Mouse (Mus musculus) kidney, adult 9 months (tissue): Measurements from ENCODE around the gene Ccdc6.
A peak's percentile ranks its signal among the peaks of the same experiment; 100 is the strongest.

Experiments used
- DNase-seq: peaks from one replicate; pipeline ENCODE4 v3.0.0; 2022

Gene Ccdc6

DNA sequence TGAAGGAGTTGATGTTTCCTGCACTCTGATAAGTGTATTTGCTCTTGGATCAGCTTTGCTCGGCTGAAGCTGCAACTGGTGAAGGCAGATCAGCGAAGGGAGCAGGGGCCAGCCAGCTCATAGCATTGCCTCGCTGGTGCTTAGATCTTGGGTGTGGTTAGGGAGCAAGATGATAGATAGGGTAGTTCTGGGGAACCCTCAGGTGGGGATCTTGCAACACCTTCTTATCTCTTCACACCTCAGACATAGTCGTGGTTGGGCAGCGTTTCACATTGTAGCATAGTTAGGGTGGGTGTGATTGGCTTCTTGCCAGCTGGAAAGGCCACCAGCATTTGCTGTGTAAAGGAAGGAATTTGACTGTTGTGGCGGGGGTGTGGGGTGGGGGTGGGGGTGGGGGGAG lies 36.3 kb downstream of the Ccdc6 start:
- DNase-seq, result no peak

DNA sequence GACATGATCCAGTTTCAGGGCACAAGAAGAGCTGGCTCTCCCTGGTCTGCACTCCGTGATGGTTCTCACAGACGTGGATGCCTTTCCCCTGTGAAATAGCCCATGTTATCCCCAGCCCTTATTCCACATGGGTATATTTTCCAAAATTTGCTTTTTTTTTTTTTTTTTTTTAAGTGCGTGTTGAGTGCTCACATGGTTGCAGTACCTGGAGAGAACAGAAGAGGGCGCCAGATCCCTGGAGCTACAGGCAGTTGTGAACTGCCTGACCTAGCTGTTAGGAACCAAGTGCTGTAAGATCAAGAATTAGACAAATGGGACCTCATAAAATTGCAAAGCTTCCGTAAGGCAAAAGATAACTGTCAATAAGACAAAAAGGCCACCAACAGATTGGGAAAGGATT lies 38.8 kb downstream of the Ccdc6 start:
- peak; percentile 46 for DNase-seq

DNA sequence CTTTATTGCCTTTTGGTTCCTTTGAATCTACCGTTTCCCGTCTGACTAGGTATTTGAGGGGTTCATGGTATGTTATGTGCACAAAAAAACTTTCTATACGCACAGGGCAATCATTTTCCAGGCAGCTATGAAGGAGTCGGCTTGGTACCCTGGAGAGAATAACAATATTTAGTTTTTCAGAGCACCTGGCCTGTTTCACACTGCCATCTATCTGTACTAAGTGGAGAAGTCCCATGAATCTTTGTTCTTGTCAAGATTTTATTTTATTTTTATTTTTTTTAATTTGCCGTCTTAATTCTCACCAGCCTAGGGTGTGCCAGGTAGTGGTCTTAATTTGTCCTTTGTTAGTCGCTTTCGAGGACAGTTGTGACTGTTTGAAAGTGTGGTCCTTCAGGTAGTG lies 40.7 kb downstream of the Ccdc6 start:
- no peak for DNase-seq

DNA sequence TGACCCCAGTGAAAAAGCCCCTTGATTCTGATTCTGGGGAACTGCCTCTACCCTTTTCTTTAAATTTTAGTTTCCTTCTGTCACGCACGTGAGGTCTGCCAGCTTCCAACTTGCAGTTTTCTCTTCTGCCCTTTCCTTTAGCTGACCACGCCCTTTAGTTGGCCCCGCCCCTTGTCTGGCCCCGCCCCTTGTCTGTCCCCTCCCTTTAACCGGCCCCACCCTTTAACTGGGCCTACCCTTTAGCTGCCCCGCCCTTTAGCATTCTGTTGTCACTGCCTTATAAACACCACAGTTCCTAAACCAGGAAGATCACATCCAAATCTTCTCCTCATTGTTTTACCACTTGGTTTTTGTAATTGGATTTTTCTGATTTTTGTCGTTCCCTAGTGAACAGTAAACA lies 41.2 kb downstream of the Ccdc6 start:
- no peak for DNase-seq

DNA sequence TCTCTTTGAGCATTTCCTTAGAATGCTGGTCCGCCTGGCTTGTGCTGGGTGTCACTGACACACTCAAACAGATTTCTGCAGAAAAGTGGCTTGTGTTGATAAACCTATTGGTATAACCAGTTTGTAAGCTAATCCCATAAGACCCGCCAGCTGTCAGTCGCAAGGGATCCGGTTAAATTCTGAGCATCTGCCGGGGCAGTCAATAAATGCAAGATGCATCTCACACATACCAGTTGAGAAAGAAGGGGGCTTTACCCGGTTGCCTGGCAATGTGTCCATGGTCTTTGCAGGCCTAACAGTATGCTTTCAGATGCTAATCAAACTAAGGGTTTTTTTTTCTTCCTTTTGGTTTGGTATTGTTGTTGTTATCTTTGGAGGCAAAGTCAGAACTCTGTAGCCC lies 42.4 kb downstream of the Ccdc6 start:
- no peak for DNase-seq

DNA sequence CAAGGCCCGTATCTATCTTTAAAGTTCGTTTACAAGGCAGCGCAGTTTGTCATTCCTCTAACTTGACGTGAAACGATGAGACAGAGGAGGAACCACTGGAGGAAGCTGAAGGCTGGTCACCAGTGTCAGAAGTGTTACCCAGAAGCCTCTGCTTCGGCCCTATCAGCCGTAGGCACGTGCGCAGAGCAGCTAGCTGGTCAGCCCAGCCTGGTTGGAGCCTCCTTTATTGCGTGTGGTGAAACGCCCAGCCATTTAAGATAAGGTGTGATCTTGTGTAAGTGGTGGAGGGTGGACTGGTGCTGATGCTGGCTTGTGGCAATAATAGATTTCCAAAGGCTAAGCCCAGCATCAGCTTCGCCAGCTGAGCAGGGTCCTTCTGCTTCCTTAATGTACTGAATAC lies 43.5 kb downstream of the Ccdc6 start:
- DNase-seq, result no peak

DNA sequence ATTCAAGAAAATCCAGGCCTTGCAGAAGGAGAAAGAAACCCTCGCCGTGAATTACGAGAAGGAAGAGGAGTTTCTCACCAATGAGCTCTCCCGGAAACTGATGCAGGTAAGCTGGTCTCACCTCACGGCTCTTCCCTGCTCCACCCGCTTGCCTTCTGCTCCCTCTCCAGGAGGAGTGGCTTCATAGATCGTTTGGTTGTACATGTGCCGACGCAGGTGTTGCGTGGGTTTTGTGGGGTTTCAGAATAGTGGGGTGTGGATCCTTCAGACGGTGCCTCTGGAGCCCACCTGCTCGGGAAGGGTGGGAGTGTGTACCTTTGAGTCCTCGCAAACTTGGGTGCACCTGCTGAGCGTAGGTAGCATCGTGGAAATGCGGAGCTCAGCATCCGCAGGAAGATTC lies 45.7 kb downstream of the Ccdc6 start:
- DNase-seq, result no peak

DNA sequence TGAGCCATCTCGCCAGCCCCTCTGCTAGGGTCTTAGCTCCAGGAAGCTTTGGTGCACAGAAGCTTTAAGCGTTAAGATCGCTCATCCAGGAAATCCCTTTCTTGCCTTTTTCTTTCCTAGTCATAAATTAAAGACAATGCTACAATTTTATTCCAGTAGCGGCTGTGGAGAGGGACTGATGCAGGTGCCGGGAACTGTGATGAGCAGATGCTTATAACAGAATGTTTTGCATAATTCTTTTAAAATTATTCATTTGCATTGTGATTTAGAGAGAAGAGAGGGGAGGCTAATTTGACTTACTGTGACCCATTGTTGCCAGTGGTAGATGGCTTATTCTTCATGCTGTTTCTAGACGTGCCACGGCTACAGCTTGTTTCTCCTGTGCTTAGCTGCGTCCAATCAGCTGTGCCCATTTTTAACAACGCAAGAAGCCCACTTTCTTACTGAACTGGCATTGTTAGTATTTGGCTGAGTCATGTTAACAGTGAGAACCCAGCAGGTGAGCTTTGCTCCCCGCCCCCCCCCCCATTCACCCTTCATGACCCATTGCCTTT lies 47.2 kb downstream of the Ccdc6 start:
- no peak for DNase-seq

DNA sequence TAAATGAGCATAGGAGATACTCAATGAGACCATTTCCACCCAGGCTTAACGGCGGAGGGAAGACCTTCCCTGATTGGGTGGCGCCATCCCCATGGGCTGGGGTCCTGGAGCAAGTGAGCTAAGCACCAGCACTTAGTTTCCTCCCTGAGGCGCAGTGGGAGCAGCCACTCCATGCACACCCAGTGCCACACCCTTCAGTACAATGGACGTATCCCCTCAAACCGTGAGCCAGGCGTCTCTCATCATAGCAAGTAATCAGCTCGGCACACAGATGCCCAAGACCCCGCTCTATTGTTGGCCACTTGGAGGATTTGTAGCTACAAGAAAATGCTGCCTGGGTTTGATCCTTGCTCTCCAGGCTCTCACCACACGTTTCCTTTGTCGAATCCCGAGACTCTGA lies 49.0 kb downstream of the Ccdc6 start:
- no peak for DNase-seq

DNA sequence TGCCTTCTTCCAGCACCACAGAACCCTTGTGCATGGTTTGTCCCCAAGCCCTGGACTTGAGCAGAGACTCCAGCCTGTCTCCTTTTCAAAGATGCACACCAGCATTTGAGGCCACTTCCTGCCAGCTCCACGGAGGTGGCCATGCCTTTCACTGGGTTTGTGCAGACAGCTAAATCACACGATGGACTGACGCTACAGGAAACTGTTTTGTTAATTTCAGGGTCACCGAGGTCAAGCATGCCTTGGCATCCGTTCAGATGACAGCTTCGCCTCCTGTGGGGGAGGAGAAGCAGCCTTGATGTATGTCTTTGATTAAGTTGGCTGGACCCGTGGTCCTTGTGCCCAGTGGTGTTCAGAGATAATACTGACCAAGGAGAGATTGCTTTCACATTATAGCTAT lies 52.2 kb downstream of the Ccdc6 start:
- peak; percentile 23 for DNase-seq

DNA sequence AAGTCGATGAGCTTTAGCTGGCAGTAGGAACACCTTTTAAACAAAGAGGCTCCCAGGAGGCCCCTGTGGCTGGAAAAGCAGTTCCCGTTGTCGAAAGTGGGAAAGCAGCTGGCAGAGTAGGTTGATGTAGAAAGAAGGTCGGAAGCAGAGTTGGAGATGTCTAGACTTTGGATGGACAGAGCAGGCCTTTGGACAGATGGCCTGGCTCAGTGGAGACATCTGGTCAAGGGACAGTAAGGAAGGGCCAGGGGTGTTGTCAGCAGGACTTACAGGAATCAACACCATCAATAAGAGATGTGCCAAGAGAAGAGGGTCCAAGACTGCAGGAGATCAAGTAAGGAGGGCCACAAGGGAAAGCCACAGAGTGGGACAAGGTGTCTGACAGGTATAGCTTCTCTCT lies 53.4 kb downstream of the Ccdc6 start:
- DNase-seq, result no peak

DNA sequence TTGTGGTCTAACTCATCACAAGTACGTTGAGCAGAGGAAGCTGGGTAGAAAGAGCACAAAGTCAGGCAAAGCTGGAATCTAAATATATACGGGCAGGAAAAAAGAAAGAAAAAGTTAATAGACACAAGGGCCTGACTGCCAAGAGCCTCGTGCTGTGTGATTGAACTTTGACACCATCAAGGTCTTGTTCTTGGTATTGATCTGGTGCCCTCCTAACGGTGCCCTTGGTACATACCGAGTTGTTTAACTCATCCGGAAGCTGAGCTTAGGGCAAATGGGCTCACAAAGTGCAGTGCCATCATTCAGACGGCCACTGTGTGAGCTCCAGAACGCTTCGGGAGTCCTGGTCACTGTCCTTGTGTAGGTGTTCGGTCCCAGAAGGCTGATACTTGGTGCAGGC lies 54.2 kb downstream of the Ccdc6 start:
- DNase-seq, result peak; percentile 21

DNA sequence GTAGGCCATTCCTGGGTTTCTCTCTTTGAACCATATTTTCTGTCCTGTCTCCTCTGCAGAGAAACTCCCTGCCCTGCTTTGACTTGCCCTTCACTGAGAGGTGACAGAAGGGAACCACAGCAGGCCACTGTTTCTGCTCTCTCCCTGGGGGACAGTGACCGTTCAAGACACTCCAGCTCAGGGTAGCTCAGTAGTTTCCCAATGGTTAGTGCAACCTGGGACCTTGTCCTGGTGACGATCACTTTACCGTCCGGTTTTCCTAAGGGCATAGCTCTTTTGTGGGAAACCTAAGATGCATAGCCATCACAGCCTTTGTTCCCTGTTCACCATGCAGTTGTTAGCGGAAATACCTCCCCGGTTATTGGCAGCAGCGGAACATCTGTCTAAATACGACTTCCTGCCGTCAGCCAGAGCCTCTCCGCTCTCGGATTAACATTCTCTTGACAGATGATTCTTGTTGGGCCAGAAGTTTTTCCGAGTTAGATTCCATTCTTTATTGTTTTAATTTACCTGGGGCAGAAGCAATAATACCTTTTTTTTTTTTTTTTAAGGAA lies 55.3 kb downstream of the Ccdc6 start:
- peak; percentile 31 for DNase-seq

DNA sequence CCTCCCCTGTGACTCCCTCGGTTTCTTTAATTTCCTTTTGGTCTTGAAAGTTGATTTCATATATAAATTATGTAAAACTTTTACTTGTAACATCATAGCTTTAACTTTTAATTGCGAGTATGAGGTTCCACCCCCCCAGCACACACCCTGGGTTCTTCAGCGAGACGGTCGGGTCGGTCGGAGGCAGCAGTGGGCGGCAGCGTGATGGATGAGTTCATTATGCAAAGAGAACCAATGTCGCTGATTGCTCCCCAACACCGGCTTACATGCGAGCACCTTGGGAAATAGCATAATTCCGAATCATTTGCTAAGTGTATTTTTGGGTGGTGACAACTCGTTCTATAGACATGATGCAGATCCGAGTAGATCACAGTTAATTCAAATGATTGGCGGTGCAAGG lies 56.9 kb downstream of the Ccdc6 start:
- no peak for DNase-seq

DNA sequence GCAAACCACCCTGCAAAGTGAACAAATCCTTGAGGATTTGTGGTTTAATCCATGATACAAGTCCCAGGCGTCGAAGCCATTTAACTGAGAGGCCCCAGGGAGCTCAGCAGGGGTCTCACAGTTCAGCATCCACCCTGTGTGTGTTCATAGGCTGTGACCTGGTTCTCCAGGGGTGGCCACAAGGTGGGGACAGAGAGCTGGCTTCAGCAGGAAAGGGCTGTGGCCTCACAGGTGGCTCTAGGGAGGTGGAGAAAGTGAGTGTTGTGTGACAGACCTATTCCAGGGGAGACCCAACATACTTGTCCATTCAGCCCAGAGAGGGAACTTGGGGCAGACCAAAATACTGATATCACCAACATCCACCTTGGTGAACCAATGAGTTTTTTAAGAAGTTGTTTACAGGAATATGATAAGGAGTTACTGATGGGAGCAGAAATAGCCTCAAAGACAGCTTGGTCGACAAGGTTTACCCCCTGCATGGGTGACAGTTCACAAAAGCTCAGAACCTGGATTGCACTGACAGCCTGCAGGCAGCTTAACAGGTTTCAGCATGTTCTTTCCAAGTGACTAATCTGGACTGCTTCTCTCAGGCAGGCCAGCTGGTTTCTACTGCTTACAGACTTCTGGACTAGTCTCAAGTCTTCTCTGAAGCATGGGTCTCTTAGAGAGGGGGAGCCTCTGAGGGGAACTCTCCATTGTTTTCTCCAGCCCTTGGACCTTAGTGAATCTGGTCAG lies 59.7 kb downstream of the Ccdc6 start:
- peak; percentile 50 for DNase-seq

DNA sequence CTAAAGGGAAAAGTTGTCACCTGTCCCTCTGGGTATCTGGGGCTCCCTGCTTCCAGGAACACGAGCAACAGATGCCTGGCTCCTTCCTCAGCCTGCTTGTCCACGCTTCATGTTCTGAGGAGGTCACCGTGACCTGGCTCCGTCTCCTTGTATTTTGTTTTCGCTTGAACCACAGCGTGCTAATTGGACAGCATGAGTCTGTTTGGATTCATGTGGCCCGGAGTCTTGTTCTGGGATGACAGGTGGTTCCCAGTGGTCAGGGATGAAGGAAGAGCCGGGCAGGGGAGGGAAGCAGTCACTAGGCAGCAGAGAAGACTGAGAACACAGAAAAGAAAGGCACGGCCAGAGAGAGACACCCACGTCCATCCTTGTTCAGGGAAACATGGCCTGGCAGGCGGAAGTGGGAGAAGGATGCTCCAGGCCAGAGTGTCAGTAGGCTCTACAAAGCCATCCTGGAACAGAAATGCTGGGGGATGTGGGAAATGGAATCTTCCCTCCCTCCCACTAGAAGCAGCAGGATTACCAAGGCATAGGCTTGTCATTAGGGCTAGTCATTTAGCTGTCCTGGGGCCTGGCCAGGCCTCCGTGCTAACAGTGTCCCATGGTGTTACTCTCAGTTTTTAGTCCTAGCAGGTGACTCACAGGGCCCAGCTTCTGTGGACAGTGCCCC lies 62.9 kb downstream of the Ccdc6 start:
- no peak for DNase-seq

DNA sequence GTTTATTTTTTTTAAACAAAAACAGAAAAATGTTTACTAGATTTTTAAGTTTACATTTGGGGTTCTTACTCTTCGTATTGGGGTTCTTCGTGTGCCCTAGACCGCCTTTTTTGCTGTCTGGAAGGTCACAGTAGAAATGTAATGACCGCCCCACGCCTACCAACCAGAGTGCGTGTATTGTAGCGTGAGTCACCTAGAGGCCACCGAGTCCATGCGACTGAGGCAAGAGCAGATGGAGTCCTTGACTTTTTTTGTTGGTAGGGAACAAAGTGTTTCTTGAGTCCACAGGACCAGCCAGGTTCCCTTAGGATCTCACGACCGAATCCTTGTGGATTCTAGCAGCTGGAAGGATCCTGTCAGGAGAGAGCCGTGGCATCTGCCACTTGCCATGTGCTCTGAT lies 63.9 kb downstream of the Ccdc6 start:
- no peak for DNase-seq

DNA sequence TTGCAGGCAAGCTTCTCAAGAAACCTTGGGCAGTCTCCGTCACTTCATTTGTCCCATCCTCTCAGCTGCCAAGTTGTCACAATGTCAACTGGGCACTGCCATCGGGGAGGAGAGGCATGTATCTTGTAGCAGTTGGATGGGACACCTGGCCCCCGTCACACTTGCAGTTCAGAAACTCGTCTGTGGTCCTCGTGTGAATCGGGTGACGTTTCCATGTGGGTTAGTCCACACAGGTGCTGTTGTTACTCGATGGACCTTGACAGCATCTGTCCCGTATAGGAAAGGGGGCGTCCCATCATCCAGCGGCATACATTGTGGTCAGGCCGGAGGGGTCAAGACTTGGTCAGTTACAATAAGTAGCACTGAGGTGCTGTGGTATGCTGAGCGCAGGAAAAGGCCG lies 64.6 kb downstream of the Ccdc6 start:
- no peak for DNase-seq

DNA sequence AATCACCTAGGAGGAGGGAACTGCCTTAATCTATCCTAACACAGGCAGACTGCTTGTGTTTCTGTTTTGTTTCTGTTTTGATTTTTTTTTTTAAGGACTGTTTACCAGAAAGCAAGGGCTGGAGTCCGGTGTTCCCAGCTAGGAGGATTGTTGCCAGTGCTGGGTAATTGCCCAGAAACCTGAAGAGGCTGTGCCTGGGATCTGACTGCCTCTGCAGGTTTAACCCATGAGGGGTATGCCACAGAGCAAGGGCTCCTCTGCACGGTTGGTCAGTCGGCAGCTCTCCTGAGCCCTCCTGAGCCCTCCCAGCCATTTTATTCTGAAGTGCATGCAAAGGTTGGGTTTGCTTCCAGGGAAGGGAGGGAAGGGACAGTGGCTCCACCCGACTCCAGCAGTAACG lies 66.8 kb downstream of the Ccdc6 start:
- DNase-seq, result no peak

DNA sequence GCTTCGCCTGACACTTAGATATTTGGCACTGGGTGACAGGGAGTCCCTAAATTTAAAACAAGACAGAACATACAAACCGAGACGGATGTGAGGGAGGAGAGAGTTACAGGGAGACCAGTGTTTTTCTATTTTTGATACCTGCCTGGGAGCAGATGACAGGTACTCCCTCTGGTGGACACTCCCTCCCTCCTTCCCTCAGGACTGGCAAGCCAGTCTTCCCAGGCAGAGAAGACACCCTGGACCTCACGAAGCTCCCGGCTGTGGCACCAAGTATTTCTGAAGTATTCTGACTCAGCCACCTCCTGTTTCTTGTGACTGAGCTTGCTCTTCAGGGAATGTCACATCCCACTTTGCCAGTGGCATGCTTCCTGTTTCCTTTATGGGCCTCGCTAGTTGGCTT lies 69.0 kb downstream of the Ccdc6 start:
- DNase-seq, result peak; percentile 43

DNA sequence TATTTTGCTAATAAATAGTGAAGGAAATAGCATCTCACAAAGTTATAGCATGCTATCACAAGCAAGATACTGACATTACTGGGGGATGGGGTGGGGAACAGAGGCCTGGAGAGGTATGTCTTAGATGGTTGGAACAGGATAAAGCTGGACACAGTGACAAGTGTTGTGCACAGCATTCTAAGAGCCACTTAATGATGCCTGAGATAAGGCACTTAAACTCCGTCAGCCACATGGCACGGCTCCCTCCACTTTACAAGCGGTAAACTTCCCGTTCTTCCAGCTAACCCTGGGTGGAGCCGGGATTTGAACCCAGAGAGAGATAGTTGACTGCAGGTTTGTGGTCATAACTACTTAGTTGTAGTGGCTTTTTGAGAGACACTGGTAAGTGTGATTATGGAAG lies 69.5 kb downstream of the Ccdc6 start:
- DNase-seq, result no peak

DNA sequence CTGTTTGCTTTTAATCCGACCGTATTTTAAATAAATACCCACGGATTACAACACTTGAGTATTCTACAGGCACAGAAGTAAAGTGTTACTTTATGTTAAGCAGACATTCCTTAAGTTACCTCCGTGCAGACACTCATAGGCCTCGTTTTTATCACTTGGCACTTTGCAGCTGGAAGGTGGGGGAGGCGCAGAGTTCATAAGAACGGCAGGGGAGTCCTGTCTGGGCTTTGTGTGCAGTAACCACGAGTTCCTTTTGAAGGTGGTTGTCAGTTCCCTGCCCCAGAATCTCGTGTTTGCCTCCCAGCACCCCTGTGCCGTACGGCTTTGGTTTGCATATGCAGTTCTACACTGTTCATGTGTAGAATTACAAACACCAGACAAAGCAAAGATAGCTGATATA lies 70.7 kb downstream of the Ccdc6 start:
- DNase-seq, result no peak

DNA sequence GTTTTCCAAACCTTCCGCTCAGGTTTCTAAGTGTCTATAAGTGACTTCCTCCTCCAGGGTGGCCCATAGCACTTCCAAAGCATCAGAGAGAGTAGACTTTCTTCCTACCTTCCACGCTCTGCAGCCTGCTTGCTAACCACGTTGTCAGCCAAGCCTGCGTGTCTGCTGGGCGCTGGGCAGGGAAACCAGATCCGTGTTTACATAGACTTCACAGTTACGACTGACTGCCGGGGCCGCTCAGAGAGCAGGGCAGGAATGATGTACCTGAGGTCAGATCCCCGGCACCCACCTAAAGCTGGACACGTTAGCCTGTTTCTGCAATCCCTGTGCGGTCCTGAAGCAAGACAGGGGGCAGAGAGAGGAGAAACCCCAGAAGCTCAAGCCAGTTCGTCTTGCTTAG lies 71.5 kb downstream of the Ccdc6 start:
- no peak for DNase-seq

DNA sequence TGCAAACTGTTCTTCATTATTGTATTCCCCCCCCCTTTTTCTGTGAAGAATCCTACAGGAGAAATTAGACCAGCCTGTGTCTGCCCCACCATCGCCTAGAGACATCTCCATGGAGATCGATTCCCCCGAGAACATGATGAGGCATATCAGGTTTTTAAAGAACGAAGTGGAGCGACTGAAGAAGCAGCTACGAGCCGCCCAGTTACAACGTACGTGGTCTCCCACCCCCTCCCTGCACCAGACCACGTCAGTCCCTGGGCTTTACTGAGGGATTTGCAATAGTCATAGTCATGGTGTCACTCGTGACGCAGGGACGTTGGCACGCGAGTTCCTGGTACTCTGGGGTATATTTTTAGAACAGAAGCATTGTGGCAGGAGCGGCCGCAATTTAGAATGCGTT lies 72.1 kb downstream of the Ccdc6 start:
- no peak for DNase-seq
